Mouse (Mus musculus) G1E-ER4 (cell line): ENCODE measurements at regions not wholly inside any gene's neighbourhood (a gene's known extent, or its start where the extent isn't known, plus 50 kb on each side); places are given as distances from the start of the nearest gene placed in this dataset.
A peak's percentile ranks its signal among the peaks of the same experiment; 100 is the strongest.

Experiments used
- GATA1 ChIP-seq: IDR thresholded peaks from one replicate; pipeline ENCODE4 v1.8.0; 2012; ENCODE audit warnings: low read length, inconsistent platforms

DNA sequence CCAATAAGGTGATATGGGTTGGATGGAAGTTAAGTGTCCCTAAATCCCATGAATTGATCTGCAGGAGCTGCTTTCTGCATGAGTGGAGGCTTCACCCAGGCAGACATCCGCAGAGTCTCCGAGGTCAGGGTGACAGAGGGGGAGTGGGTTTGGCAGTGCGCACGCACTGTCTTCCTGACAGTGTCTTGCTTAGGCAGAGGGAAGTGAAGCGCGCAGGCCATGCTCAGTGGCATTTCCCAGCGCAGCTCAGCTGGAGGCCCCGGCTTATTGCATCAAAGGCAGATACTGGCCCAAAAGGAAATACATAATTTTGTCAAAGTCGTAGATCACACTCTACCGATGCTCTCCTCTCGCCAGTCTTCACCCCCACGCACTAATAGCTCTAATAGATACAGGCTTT is 252.7 kb upstream of the Dnajc24 start:
- TF ChIP-seq GATA1, result no peak

DNA sequence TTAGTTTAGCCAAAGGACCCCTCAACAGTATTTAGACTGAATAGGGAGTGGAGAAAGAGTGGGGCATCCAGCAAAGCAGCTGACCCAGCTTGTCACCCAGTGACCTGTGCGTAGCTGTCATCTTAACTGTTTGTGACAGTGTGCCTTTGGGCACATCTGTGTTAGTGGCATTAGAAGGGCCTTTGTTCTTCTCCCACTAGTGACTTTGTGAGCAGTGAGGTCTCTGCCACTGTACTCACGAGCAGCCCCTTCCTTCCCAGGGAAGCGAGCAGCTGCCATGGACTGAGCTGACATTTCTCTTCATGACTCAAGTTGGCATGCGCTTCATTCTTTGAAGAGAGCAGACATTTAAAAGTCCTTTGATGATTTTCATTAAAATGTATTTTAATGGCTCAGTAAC is 231.0 kb upstream of the Dnajc24 start:
- TF ChIP-seq GATA1, result no peak

DNA sequence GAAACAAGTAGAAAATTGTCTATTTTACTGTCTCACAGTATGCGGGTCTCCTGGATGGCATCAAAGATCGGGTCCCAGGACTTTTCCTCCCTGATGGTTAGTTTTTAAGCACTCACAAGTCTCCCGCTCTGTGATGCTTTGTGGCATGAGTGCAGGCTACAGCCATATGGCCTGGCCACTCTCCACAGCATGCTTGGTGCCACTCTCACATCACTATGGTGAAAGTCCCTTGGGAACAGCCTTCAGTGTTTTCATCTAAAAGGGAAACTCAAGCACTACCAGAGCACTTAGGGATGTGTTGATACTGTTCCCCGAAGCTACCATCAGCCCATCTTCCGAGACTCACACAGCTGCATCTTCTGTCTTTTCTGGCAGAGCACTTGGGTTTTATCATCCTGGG is 227.8 kb upstream of the Dnajc24 start:
- no peak for TF ChIP-seq GATA1

DNA sequence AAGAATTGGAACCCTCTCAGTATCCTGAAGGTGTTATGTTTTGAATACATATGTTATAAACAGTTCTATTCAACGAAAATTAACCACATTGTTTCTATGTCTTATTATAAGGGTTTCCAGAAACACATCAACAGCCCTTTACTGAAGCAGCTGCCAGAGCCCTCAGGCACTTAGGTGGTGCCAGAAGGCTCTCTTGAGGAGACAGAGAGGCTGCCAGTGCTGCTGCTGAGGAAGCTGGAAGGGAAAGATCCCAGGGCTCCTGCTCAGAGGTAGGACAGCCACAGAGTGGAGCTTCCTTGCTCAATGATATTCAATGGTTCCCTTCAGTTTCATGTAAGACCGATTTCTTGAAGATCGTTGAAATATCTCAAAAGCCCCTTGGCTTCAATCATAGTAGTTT is 226.7 kb upstream of the Dnajc24 start:
- TF ChIP-seq GATA1, result no peak

DNA sequence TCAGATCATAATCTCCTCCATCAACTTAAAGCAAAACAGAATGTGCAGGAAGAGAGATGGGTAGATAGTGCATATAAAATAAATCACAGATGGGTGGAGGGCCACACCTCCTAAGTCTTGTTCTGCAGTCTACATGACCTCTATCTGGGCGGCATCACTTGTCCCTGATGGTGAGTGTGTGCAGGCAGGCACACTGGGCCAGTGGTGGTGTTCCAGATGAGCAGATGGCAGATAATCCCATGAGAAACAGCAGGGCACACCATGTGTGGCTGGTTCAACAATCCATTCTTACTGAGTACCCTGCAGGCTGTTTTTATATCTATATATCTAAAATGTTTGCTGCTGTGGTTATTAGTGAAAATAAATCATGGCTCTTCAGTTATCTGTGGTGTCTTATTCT is 224.9 kb upstream of the Dnajc24 start:
- peak; percentile 9 for TF ChIP-seq GATA1

DNA sequence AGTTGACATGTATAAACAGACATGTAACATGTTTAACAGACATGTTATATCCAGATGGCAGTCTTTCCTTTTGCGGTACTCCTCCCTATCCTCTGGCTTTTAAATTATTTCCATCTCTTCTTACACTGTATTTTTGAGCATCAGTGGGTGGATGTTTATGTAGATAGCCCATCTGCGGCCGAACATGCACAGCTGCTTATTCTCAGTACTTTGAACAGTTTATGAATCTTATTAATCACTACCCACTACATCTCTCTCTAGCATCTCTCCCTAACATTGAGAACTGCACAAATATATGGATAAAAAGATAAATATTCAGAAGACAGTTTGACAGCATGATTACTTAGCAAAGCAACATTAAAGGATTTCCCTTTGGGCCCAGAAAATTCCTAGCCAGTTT is 212.8 kb upstream of the Dnajc24 start:
- TF ChIP-seq GATA1, result no peak

DNA sequence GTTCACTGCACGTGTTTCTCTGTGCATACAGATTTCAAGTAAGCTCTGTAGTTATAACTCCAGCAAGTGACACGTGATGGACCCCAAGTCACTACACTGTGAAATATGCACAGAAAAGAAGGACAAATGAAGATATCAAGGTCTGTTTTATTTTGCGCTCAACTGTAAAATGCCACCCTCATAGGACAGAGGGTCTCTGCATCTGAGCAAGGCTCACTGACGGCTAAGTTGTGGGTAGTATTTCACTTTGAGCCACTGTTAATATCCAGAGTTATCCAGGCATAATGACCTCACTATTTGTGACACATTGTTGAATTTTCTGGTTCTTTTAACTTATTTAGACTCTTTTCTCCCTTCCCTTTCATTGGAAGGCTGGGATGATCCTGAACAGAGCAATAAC is 210.4 kb upstream of the Dnajc24 start:
- TF ChIP-seq GATA1, result no peak

DNA sequence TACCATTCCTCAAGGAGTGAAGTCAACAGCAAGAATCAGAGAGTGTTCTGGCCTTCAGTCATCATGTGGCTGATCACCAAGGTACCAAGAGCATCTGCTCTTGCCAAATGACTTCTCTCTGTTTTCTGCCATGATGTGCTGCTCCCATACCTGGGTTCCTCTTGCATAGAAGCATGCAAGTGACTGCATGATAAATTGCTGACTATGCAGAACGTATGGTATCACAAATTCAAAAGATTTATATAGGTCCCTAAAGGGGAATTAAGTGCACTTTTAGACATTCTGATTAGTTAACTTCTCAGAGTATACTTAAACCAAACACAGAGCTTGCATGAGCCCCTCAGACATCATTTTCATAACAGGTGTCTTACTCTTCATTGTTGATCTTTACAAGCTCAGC is 207.4 kb upstream of the Dnajc24 start:
- TF ChIP-seq GATA1, result no peak

DNA sequence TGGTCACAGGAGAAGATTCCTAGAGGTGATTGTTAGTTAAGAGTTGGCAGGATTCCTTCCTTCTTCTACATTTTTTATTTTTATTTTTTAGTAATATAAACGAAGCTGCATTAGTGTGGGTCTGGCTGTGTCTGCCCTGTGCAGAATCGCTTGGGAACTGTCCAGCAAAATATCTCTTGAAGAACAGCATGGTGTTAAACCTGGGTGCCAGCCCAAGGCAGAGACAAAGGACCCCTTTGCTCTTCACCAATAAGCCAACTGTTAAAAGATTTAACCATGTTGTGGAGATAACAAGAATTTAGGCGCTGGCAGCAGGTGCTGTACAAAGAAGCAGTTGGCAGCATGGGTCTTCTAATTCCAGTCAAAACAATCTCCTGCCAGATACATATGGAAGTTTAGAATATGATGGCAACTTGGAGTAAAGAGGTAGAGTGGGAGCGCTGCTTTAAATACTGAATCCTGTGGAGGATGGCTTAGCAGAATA is 205.5 kb upstream of the Dnajc24 start:
- TF ChIP-seq GATA1, result no peak

DNA sequence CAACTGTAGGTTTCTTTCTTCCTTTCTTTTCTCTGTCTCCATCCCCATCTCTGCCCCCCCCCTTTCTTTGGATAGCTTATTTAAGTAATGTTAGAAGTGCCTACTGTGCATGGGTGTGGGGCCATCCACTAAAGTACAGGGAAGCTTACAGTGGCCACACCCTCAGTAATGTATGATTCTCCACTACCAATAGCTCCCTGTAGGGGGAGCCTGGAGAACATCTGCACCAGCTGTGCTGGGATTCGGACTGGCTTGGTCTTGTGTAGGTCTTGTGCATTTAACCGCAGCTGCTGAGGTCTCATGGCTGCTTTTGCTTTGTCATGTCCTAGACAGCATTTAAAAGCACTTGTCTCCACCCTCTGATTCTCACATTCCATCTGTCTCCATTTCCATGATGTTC is 196.8 kb upstream of the Dnajc24 start:
- TF ChIP-seq GATA1, result no peak

DNA sequence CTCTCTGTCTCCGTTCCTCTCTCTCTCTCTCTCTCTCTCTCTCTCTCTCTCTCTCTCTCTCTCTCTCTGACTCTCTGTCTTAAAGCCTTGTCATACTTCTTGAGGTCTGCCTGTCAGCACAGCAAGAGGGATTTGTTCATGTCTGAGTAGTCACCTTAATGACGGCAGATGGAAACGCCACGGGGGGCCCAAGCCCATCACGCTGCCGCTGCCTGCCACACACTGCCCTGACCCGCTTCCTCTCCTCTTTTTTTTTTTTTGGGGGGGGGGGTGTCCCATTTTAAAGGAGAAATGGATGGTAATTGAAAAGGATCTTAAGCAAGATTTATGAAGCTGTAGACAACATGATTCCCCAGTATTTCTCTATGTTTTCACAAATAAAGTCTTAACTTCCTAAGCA is 191.8 kb upstream of the Dnajc24 start:
- TF ChIP-seq GATA1, result no peak

DNA sequence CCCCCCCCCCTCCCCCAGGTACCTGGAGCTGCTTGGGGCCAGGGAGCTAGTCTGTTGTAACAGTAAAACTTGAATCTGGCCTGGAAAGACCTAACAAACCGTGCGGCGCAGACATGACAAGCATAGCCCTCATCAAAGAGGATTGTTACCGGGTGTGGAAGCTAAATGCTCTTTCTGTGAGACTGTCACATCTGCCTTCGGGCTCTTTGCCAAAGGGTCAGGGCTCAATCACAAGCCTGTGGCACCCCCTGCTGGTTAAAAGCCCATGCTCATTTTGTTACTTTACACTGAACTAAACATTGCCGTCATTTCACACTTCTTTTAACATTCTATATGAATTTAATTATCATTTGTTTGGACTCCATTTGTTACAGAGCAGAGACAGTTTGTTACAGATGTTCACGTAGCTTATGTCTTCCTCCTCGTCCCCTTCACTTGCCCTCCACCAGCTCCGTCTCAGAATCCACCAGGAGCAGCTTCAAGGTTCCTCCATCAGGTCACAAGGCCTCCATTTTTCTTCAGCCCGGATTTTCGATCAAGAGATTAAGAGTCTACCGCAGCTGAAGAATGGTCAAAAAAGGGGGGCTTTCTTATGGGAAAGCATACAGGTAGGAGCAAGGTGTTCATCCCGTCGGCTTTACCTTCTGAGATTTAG is 191.1 kb upstream of the Dnajc24 start:
- TF ChIP-seq GATA1, result no peak

DNA sequence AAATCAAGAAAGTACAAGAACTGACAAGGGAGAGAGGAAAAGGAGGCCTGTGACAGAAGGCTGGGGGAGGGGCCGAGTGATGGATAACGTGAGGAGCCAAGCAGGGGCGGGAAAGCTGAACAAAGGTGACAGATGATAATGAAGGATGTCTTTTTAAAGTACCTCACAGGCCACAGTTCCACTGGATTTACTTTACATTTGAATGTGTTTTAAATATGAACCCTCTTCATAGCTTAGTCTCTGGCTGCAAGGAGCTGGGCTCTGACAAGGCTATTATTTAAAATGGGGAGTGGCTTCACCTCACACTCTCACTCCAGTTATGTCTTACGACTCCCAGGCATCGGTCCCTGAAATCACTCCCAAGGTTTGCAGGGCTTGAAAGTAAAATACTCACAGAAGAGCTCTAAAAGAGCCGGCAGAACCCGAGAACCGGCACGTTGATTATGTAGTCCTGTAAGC is 190.6 kb upstream of the Dnajc24 start:
- no peak for TF ChIP-seq GATA1

DNA sequence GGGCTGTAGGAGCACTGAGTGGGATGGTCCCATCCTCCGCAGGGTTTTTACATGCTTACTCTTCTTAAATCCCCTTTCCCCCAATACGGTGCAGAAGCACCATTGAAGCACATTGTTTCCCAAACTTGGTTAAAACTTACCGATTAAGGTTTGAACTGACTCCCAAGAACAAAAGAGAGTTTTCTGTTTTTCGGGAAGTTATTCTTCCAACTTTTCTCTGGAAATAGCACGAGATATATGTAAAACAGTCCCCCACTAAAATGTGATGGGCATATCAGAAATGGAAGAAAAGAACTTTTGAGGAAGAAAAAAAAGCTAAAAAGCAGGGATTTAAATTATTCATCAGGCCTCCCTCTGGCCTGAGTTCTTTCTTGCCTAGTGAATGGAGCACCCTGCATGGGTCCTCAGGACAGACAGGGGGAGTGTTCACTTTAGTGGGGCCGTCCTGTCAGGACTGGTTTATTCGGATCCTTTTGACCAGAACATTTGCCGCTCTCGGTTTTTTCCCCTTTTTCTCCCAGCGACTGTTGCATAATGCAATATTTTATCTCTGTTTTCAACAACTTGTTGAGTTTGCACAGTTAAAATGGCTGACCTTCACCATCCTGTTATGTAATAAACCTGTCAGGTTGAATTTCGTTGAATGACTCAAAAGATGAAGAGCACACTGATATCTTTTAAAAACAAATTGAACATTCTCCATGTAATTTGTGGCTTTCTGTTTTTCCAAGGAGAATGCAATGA is 187.4 kb upstream of the Dnajc24 start:
- no peak for TF ChIP-seq GATA1

DNA sequence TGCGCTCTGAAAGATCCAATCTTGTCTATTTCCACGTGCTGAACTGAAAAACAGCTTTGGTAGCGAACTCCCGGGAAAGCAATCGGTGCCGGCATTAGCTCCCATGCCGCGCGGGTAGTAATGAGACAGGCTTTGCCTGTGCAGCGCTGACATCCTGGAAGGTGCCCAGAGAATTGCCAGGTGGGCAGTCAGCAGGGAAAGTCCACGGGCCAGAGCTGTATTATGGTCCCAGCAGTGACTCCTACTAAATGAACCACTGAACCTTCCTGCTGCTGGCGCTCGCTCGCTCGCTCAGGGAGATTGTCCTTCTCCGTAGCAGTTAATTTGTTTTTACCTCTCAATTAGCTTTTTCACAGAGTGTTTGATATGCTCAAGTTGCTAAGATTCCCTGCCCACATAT is 180.3 kb upstream of the Dnajc24 start:
- TF ChIP-seq GATA1, result no peak

DNA sequence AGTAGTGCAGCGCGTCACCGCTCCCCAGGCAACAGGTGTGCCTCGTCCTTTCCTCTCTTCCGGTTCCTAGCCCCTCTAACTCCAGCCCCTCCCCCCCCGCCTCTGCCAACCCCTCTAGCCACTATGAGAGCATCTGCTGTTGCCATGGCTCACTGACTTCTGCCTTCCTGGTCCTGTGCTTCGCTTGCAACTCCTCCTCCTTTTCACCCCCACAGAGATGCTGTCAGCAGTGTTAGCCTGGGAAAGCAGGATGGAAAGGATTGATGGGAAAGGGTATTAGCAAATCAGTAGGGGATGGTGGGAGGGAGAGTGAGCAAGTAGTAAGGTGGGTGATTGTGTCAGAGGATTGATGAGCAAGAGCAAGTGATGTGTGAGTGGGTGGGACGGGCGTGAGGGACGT is 178.7 kb upstream of the Dnajc24 start:
- TF ChIP-seq GATA1, result no peak

DNA sequence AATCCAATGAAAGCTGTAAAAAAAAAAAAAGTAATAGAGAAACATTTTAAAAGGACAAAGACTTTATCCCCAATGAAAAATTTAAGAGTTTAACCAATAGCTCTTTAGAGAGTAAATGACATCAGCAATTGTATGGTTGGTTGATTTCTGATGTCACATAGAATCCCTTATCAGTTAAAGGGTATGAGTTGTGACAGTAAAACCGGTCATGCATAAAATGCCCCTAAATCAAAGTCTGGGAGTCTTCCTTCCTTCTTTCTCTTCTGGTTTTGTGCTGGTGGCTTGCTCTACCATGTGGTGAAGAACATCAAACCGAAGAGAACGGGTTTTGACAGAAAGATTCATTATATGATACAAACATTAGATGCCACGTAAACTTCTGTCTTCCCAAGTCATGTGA is 159.3 kb upstream of the Dnajc24 start:
- no peak for TF ChIP-seq GATA1
